Mouse (Mus musculus) macrophage (primary cell): ENCODE measurements around the gene Mosmo. TPM values are rescaled to one million over a fixed set of nuclear protein-coding genes. Genes with fewer than 3 reads are reported as not detected.
"Not testable (repeated sequence)": the region's sequence is repeated elsewhere in the genome, so short reads cannot be mapped to it uniquely, and the experiment has no call there.

Experiments
- H3K27ac ChIP-seq: fragments of 350-480 bp; formaldehyde crosslinking; 2 replicates; pipeline ENCODE4 v1.9.0; 2021
- H3K36me3 ChIP-seq: fragments of 350-480 bp; formaldehyde crosslinking; 2 replicates; pipeline ENCODE4 v1.9.0; 2021; ENCODE audit errors: inconsistent target
- H3K4me3 ChIP-seq: fragments of 350-480 bp; formaldehyde crosslinking; 2 replicates; pipeline ENCODE4 v1.9.0; 2021; ENCODE audit errors: inconsistent target
- H3K79me2 ChIP-seq: fragments of 350-480 bp; formaldehyde crosslinking; 2 replicates; pipeline ENCODE4 v1.9.0; 2021; ENCODE audit errors: inconsistent target
- whole genome bisulfite sequencing: methylation state at CpG from one replicate; pipeline ENCODE4 v1.1.7; 2026; ENCODE audit warnings: inconsistent platforms; ENCODE audit not compliant: missing documents; 5-methylcytosine and 5-hydroxymethylcytosine counted together
- polyA plus RNA-seq: library from polyadenylated mRNA; stranded (reverse); fragments of 250-400 nt; gene quantifications from 3 replicates; pipeline ENCODE4 v1.2.4, GENCODE M21; 2018; ENCODE audit warnings: inconsistent platforms

Gene Mosmo
- polyA plus RNA-seq, 1 experiment from 2014 or later = 9.4 TPM

DNA sequence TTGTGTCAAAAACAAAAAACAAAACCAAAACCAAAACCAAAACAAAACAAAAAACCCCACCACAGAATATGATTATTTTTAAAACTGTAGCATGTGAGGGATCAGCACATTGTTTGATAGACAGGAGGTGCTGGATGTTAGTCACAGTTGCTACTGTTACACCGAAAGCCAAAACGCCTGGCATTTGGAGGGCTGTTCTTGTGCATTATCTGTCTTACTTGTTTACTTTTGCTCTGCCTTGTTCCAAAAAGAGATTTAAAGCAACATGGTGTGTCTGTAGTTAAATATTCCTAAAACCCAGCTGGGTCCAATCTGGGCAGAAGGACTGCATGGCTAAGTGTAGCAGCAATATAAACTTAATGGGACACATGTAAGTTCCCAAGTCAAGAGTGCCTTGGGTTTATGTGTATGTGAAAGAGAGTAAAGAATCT is 7.3 kb downstream of the Mosmo start:
- WGBS = 94% methylated on average over 2 of the region's 2 CpGs
- peaks cover 92% of the 10 kb centered on the region for H3K79me2 ChIP-seq
- H3K27ac ChIP-seq = no peak overlapping the region
- H3K36me3 ChIP-seq = no peaks in the 10 kb centered on the region
- H3K4me3 ChIP-seq = no peak overlapping the region

DNA sequence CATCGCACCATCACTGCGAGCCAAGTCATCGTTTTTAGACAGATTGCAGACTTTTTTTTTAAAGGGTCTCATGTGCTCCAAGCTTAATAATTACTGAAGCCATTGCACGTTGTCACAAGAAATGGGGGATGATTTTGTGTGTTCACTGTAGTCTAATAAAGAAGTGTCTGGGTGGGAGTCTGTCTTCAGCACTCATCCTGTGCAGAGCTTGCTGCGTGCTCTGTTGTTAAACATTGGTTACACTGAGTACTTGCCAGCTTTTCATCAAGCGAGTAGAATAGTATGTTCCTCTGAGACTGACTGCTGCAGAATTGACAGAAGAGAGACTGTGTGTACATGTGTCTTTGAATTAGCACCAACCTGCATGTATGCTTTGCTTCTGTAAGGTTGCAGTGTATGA is 7.8 kb downstream of the Mosmo start:
- WGBS = 94% methylated on average over 6 of the region's 6 CpGs
- Histone ChIP-seq H3K79me2 (peaks cover 92% of the 10 kb centered on the region), H3K36me3 (no peaks in the 10 kb centered on the region), H3K4me3 (no peak overlapping the region), H3K27ac (no peak overlapping the region)

DNA sequence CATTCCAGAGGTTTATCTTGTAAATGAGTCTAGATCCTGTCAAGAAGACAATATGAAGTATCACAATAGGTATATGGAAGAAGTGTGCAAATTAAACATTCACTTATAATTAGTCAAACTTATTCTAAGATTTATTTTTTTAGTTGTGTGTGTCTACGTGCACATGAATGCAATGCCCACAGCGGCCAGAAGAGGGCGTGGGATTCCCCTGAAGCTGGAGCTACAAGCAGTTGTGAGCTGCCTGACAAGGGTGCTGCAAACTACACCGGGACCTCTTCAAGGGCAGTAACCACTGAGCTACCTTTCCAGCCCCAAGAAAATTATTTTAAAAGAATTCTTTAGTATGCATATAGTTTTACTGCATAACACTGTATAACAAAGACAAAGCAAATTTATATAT is 13.2 kb downstream of the Mosmo start:
- WGBS = 79% methylated on average over 4 of the region's 4 CpGs
- Histone ChIP-seq H3K4me3 (no peak overlapping the region), H3K27ac (no peak overlapping the region), H3K79me2 (peaks cover 72% of the 10 kb centered on the region), H3K36me3 (no peaks in the 10 kb centered on the region; the same call in 1 of the 2 replicates)

DNA sequence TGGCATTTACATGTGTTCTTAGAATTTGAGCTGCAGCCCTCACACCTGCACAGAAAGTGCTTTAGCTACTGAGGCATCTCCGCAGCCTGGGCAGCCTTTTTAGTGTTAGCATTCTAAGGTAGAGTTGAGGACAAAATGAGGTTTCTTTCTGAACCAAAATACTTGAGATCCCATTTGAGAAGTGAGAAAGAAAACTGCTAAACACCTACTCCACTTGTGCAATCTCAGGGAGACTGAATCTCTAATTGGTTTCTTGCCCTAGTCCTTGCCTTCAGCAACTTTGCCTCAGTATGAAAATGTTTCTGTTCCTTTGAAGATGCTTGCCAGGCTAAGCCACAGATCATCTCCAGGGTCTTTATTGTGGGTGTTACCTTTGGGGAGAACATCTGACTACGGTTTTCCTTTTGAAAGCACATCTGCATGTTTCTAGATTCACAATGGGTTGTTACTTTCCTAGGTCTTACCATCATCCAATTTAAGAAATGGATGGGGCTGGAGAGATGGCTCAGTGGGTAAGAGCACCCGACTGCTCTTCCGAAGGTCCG is 16.5 kb downstream of the Mosmo start:
- Histone ChIP-seq H3K36me3 (no peaks in the 10 kb centered on the region; the same call in 1 of the 2 replicates), H3K79me2 (peaks cover 40% of the 10 kb centered on the region; the same call in 1 of the 2 replicates), H3K4me3 (no peak overlapping the region), H3K27ac (no peak overlapping the region)
- WGBS = 90% methylated on average over 2 of the region's 5 CpGs

DNA sequence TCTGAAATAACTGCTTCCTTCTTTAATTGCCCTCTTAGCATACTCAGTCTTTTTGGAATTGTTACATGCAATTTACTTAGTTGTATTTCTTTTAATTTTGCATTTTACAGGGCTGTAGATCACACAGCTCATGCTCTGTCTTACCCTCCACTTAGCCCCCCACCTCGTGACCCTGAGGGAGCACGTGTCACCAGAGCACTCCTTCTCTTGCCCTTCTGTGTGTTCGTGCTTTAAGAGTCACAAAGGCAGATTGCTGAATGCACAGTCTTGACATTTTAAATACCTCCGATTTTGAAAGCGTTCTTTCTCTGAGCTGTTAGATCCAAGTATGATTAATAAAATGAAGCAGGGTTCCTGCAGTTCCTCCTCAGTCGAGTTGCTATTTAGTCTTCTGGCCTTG is 17.8 kb downstream of the Mosmo start:
- Histone ChIP-seq H3K36me3 (no peaks in the 10 kb centered on the region; the same call in 1 of the 2 replicates), H3K79me2 (peaks cover 42% of the 10 kb centered on the region; the same call in 1 of the 2 replicates), H3K4me3 (no peak overlapping the region), H3K27ac (no peak overlapping the region)
- WGBS = 92% methylated on average over 6 of the region's 6 CpGs

DNA sequence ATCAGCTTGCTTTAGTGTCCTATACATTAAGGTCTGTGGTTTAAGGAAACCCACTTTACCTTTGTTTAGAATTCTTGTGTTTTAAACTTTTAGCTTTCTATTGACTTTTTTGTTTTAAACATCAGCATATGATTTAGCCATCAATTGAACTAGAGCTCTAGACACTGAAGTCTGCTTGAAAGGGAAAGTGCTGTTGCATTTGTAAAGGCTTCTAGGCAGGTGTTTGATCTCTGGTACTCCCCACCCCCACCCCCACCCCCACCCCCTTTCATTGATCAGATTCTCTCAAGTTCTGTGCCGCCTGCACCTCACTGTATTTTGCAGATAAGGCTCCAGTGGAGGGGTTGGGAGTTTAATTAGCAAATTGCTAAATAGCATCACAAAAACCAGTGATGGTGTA is 18.2 kb downstream of the Mosmo start:
- H3K79me2 ChIP-seq = peaks cover 42% of the 10 kb centered on the region; the same call in 1 of the 2 replicates
- 90% methylated on average over 1 of the region's 1 CpGs for WGBS
- no peak overlapping the region for H3K4me3 ChIP-seq
- H3K27ac ChIP-seq = no peak overlapping the region
- no peaks in the 10 kb centered on the region; the same call in 1 of the 2 replicates for H3K36me3 ChIP-seq

DNA sequence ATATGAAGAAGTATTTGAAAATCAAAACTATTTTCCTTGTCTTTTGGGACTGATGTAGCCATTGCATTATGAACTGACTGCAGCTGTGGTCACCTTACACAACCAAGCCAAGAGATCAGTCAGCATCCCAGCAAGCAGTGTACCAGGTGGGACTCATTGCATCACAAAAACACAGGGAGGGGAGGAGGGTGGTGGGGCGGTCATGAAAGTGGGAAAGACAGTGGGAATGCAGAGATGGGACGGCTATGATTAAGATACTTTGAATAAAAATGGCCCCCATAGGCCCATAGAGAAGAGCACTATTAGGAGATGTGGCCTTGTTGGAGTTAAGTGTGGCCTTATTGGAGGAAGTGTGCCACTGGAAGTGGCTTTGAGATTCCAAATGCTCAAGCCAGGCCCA is 18.9 kb downstream of the Mosmo start:
- Histone ChIP-seq H3K27ac (no peak overlapping the region), H3K79me2 (peaks cover 39% of the 10 kb centered on the region; the same call in 1 of the 2 replicates), H3K36me3 (no peaks in the 10 kb centered on the region; the same call in 1 of the 2 replicates), H3K4me3 (no peak overlapping the region)
- 100% methylated on average over 2 of the region's 2 CpGs for WGBS

DNA sequence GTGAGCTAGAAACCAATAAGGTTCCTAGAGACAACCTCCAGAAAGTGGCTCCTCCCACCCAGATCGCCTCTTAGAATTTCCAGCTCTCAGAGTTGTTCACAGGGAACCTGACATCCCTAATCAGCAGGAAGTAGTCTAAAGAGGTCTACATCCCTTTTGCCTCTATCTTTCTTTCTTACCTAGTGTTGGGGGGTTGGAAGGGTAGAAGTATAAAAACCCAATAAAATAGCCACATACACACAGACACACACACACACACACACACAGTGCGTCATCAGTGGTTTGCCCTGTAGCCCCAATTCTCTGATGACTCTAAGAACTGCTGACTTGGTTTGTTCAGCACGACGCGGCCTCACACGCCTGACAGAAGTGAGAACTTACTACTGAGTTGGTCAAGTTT is 22.2 kb downstream of the Mosmo start:
- no peak overlapping the region for H3K27ac ChIP-seq

DNA sequence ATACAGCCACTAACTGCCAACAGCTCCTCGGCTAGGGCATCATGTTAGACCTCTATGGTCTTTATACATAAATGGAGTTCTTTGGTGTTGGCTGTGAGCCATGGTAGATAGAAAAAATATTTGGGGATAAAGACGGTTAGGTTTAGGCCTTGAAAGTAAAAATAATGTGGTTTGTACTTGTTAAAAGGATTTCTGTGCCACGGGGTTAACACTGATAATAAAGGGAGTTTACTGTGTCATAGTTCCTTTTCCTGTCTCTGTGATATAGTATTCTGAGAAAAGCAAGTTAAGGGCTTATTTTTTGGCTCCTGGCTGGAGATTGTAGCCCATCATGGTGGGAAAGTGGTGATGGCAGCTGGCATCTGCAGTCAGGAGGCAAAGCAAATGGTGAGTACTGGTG is 26.5 kb downstream of the Mosmo start:
- whole genome bisulfite sequencing = 35% methylated on average over 2 of the region's 3 CpGs
- H3K4me3 ChIP-seq = no peak overlapping the region
- H3K27ac ChIP-seq = no peak overlapping the region
- peaks cover 18% of the 10 kb centered on the region; the same call in 1 of the 2 replicates for H3K79me2 ChIP-seq
- no peaks in the 10 kb centered on the region for H3K36me3 ChIP-seq

More for the DNA sequence above, 22.2 kb downstream of the Mosmo start:
- no peak overlapping the region for H3K4me3 ChIP-seq
- peaks cover 21% of the 10 kb centered on the region; the same call in 1 of the 2 replicates for H3K79me2 ChIP-seq
- 88% methylated on average over 6 of the region's 6 CpGs for WGBS
- H3K36me3 ChIP-seq = no peaks in the 10 kb centered on the region

DNA sequence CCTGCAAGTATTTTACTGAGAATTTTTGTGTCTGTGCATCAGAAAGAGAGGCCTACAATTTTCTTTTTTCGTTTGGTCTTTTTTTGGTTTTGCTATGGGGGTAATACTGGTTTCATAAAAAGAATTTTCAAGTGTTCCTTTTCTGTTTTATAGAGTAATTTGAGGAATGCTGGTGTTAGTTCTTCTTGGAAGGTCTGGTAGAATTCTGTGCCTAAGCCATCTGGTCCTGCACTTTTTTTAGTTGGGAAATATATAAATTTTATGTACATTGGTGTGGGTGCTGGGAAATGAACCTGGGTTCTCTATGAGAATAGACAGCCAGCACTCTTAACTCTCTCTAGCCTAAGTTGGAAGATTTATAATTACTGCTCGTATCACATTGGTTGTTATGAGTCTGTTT is 34.7 kb downstream of the Mosmo start:
- peaks cover 44% of the 10 kb centered on the region; the same call in 1 of the 2 replicates for H3K79me2 ChIP-seq
- H3K27ac ChIP-seq = no peak overlapping the region
- H3K4me3 ChIP-seq = no peak overlapping the region
- 100% methylated on average over 2 of the region's 2 CpGs for WGBS
- no peaks in the 10 kb centered on the region for H3K36me3 ChIP-seq

DNA sequence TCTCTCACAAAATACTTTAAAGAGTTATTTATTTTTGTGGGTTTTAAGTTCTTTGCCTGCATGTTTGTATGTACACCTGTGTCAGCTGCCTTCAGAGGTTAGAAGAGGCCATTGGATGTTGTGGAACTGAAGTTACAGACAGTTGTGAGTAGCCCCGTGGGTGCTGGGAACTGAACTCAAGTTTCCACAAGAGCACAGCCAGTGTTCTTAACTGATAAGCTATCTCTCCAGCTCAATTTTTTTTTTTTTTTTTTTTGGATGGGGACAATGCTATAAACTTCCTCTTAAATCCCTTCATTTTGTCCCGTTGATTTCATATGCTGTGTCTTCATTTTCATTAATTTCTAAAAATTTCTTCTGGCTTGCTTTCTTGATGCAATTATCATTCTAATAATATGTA is 35.8 kb downstream of the Mosmo start:
- Histone ChIP-seq H3K4me3 (no peak overlapping the region), H3K36me3 (no peaks in the 10 kb centered on the region), H3K27ac (no peak overlapping the region), H3K79me2 (peaks cover 44% of the 10 kb centered on the region; the same call in 1 of the 2 replicates)
- WGBS = 88% methylated on average over 2 of the region's 2 CpGs

DNA sequence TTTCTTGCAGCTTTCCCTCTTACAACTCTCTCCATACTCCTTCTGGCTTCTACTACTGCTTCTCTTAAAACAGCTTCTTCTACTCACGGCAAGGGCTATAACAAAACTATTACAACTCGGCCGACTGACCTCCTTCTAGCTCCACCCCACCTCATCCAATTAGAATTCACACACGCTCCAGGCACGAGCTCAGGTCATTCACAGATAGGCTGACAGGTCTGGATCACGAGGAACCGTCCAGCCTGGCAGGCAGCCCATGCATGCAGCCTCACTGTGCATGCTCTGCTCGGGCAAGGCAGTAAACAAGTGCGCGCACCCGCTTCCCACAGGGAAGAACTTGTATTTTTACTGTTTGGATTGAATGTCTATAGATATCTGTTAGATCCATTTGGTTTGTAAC is 36.5 kb downstream of the Mosmo start:
- WGBS = 96% methylated on average over 11 of the region's 11 CpGs
- not testable (repeated sequence) for H3K27ac ChIP-seq, H3K4me3 ChIP-seq, H3K36me3 ChIP-seq
- H3K79me2 ChIP-seq = peaks cover 44% of the 10 kb centered on the region; the same call in 1 of the 2 replicates

DNA sequence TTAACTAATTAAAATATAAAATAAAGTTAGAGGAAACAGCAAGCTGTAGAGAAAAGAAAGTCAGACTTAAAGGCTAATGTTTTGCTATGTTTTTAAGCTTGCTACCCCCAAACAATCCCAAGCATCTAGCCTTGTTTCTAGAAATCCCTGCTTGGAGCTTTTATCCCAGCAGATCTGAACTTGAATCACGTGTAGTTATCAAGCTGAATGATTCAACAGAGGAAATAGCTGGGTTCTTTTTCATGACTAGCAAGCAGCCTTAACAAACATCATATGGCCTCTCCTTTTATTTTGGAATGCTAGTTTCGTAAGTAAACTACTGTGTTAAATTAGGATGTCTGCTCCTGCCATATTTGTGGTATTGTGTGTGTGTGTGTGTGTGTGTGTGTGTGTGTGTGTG is 39.8 kb downstream of the Mosmo start:
- Histone ChIP-seq H3K27ac (no peak overlapping the region), H3K4me3 (no peak overlapping the region), H3K79me2 (peaks cover 27% of the 10 kb centered on the region; the same call in 1 of the 2 replicates), H3K36me3 (no peaks in the 10 kb centered on the region)
- 96% methylated on average over 2 of the region's 2 CpGs for WGBS

DNA sequence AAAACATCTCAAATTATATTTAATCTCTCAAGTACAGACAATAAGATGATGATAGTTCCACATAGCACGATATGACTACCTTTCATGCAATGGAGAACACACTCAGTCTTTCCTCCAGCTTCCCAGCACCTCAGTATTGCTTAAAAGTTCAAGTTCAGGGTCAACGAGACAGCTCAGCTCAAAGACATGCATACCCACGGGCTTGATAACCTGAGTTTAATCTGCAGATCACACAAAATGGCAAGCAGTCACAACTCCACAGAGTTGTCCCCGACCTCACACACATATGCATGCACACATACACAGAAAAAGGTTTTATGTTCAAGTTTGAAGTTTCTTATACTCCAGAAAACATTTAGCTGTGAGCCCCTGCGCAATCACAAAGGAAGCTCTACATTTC is 43.6 kb downstream of the Mosmo start:
- Histone ChIP-seq H3K36me3 (no peaks in the 10 kb centered on the region), H3K4me3 (no peak overlapping the region), H3K27ac (no peak overlapping the region), H3K79me2 (peaks cover 1% of the 10 kb centered on the region; the same call in 1 of the 2 replicates)
- 93% methylated on average over 5 of the region's 5 CpGs for WGBS

DNA sequence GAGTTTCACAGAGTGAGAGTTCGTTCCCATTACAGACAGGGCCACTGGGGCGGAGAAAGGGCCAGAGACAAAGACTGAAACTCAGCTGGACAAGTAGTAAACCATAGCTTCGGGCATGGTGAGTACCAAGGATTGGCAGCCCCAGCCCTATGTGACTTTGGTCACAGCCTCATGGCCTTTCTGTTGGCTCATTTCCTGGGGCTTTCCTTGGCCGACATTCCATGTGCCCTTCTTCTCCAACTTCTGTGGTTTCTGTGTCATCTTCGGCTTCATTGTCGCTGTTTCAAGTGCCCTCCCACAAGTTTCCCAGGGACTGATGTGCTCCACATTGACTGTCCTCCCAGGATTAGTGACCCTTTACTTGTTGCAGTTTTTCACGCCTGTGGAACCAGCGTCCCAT is 44.0 kb downstream of the Mosmo start:
- no peaks in the 10 kb centered on the region for H3K36me3 ChIP-seq
- no peak overlapping the region for H3K27ac ChIP-seq
- WGBS = 96% methylated on average over 8 of the region's 8 CpGs
- no peaks in the 10 kb centered on the region; the same call in 1 of the 2 replicates for H3K79me2 ChIP-seq
- no peak overlapping the region for H3K4me3 ChIP-seq

DNA sequence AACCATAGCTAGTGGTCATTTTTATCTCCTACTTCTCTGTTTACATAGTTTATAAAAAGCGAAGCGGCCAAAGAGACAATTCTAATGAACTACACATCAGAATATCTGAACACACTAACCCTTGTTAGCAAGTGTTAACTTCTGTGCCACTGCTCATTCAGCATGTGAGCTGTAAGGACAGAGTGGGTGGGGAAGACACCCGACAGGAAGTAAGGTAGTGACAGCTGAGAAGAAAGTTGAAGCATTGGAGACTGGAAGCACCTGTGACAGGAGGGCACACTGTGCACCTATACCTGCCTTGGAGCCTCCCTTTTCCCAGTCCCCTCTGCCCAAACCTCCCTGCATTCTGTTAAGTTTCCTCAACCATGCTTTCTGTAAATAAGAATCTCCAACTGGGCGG is 44.6 kb downstream of the Mosmo start:
- Histone ChIP-seq H3K79me2 (no peaks in the 10 kb centered on the region), H3K4me3 (no peak overlapping the region), H3K36me3 (no peaks in the 10 kb centered on the region), H3K27ac (no peak overlapping the region)
- WGBS = 98% methylated on average over 4 of the region's 4 CpGs
